In genomic region chr3:101691937-101692604, GRCm38 (mm10) we compare ENCODE assay signal across 23 mouse cellular contexts.
A peak's percentile ranks its signal among the peaks of the same experiment; 100 is the strongest.
DNase-seq lines count a peak whose midpoint lies in the region; ATAC-seq and TF ChIP-seq lines count a peak whose summit lies in the region.
"Had no signal": no experiment of that assay in that cellular context is flagged by ENCODE, and none has a peak within 500 bp of the region (broad histone marks: within the 10 kb centered on the region; RNA-seq: fewer than 3 reads in every experiment).

No protein-coding gene starts in this region.

- H3K27me3 ChIP-seq in embryonic facial prominence, embryonic 14.5 days (replicated peaks; ENCODE audit: control insufficient read depth, insufficient read depth, low read length) = no peaks in the 10 kb centered on the region
- H3K27me3 ChIP-seq in embryonic facial prominence, embryonic 10.5 days (replicated peaks; ENCODE audit: low read depth, poor library complexity, severe bottlenecking) = no peaks in the 10 kb centered on the region
- no peaks in the 10 kb centered on the region for H3K27me3 ChIP-seq in stomach, postnatal 0 days (ENCODE audit: control insufficient read depth, insufficient read depth, low read length)
- no peaks in the 10 kb centered on the region for H3K27me3 ChIP-seq in forebrain, embryonic 15.5 days
- H3K27me3 ChIP-seq: embryonic facial prominence, embryonic 13.5 days; forebrain, embryonic 12.5 days; heart, embryonic 15.5 days; hindbrain, embryonic 15.5 days had no signal

- H3K4me3 ChIP-seq in embryonic facial prominence, embryonic 14.5 days (ENCODE audit: low read depth, low read length) = no peak overlapping the region
- H3K4me3 ChIP-seq in embryonic facial prominence, embryonic 10.5 days = no peak overlapping the region
- H3K4me3 ChIP-seq in stomach, postnatal 0 days (ENCODE audit: low read depth, low read length) = no peak overlapping the region
- H3K4me3 ChIP-seq in forebrain, embryonic 15.5 days = no peak overlapping the region
- H3K4me3 ChIP-seq: embryonic facial prominence, embryonic 13.5 days; forebrain, embryonic 12.5 days; heart, embryonic 15.5 days; hindbrain, embryonic 10.5 days; hindbrain, embryonic 15.5 days had no signal

- H3K4me2 ChIP-seq in embryonic facial prominence, embryonic 14.5 days (ENCODE audit: low read depth, low read length) = no peak overlapping the region
- no peak overlapping the region for H3K4me2 ChIP-seq in stomach, postnatal 0 days (replicated peaks; ENCODE audit: low read depth)
- H3K4me2 ChIP-seq in forebrain, embryonic 15.5 days (replicated peaks) = no peak overlapping the region
- H3K4me2 ChIP-seq: embryonic facial prominence, embryonic 13.5 days; forebrain, embryonic 12.5 days; heart, embryonic 11.5 days; heart, embryonic 15.5 days; hindbrain, embryonic 15.5 days had no signal

- TF ChIP-seq EP300 in stomach, postnatal 0 days (optimal IDR thresholded peaks at IDR 0.05) = peak; percentile 21

- no peaks in the 10 kb centered on the region for H3K36me3 ChIP-seq in embryonic facial prominence, embryonic 14.5 days (ENCODE audit: control insufficient read depth, insufficient read depth, low read length)
- H3K36me3 ChIP-seq in embryonic facial prominence, embryonic 10.5 days (replicated peaks) = no peaks in the 10 kb centered on the region
- no peaks in the 10 kb centered on the region for H3K36me3 ChIP-seq in stomach, postnatal 0 days (ENCODE audit: control insufficient read depth, insufficient read depth, low read length)
- no peaks in the 10 kb centered on the region for H3K36me3 ChIP-seq in forebrain, embryonic 15.5 days
- H3K36me3 ChIP-seq: embryonic facial prominence, embryonic 13.5 days; forebrain, embryonic 12.5 days; heart, embryonic 15.5 days; hindbrain, embryonic 10.5 days; hindbrain, embryonic 15.5 days had no signal

- H3K4me1 ChIP-seq in embryonic facial prominence, embryonic 14.5 days (ENCODE audit: control insufficient read depth, insufficient read depth, low read length) = no peaks in the 10 kb centered on the region
- H3K4me1 ChIP-seq in embryonic facial prominence, embryonic 10.5 days = no peaks in the 10 kb centered on the region
- no peaks in the 10 kb centered on the region for H3K4me1 ChIP-seq in stomach, postnatal 0 days (replicated peaks; ENCODE audit: control insufficient read depth, insufficient read depth)
- H3K4me1 ChIP-seq in forebrain, embryonic 15.5 days = no peaks in the 10 kb centered on the region
- H3K4me1 ChIP-seq: embryonic facial prominence, embryonic 13.5 days; forebrain, embryonic 12.5 days; heart, embryonic 15.5 days; hindbrain, embryonic 10.5 days; hindbrain, embryonic 15.5 days had no signal

- ATAC-seq in embryonic facial prominence, embryonic 14.5 days (ENCODE audit: low read depth) = no peak
- ATAC-seq in common myeloid progenitor, adult 5-6 weeks (replicated peaks; ENCODE audit: low read depth, poor library complexity, severe bottlenecking) = peak; percentile 54; the same call in 1 of the 2 replicates
- peak; percentile 37 to 59; a peak in 3 of 4 replicates for ATAC-seq in hematopoietic stem cell, adult 5-6 weeks (replicated peaks in 1 of 2; ENCODE audit: insufficient read depth in 1 of 2, low FRiP score in 2 of 2, low TSS enrichment in 1 of 2, low read depth in 1 of 2, poor library complexity in 2 of 2, severe bottlenecking in 2 of 2)
- peak; percentile 40; the same call in 1 of the 2 replicates for ATAC-seq in stomach, postnatal 0 days (ENCODE audit: low FRiP score, low TSS enrichment)
- ATAC-seq in forebrain, embryonic 15.5 days (replicated peaks) = no peak
- ATAC-seq: activated CD4-positive, CD25-positive, alpha-beta regulatory T cell, adult 4 months; forebrain, postnatal 0 days; intestine, embryonic 16.5 days had no signal

- H3K9me3 ChIP-seq in embryonic facial prominence, embryonic 14.5 days (ENCODE audit: control insufficient read depth, low read length) = no peaks in the 10 kb centered on the region
- no peaks in the 10 kb centered on the region for H3K9me3 ChIP-seq in embryonic facial prominence, embryonic 10.5 days
- no peaks in the 10 kb centered on the region for H3K9me3 ChIP-seq in stomach, postnatal 0 days (ENCODE audit: control insufficient read depth, low read length)
- no peaks in the 10 kb centered on the region for H3K9me3 ChIP-seq in forebrain, embryonic 15.5 days
- H3K9me3 ChIP-seq: embryonic facial prominence, embryonic 13.5 days; forebrain, embryonic 12.5 days; heart, embryonic 15.5 days; hindbrain, embryonic 10.5 days; hindbrain, embryonic 15.5 days had no signal

- TF ChIP-seq CTCF in stomach, postnatal 0 days (IDR thresholded peaks at IDR 0.05; ENCODE audit: low read depth) = no peak

- H3K27ac ChIP-seq in embryonic facial prominence, embryonic 14.5 days (replicated peaks; ENCODE audit: low read depth, low read length) = no peak overlapping the region
- no peak overlapping the region for H3K27ac ChIP-seq in embryonic facial prominence, embryonic 10.5 days (replicated peaks)
- H3K27ac ChIP-seq in stomach, postnatal 0 days (replicated peaks) = peak overlapping the region; percentile 73
- H3K27ac ChIP-seq in forebrain, embryonic 15.5 days (replicated peaks) = no peak overlapping the region
- H3K27ac ChIP-seq: embryonic facial prominence, embryonic 13.5 days; forebrain, embryonic 12.5 days; heart, embryonic 15.5 days; hindbrain, embryonic 10.5 days; hindbrain, embryonic 15.5 days had no signal

- 59% methylated on average over 8 of the region's 8 CpGs for WGBS in embryonic facial prominence, embryonic 14.5 days
- WGBS in embryonic facial prominence, embryonic 10.5 days = 79% methylated on average over 8 of the region's 8 CpGs
- 62% methylated on average over 8 of the region's 8 CpGs for WGBS in stomach, postnatal 0 days
- WGBS in forebrain, embryonic 15.5 days = 69% methylated on average over 8 of the region's 8 CpGs

- H3K9ac ChIP-seq in embryonic facial prominence, embryonic 14.5 days (ENCODE audit: low read depth, low read length) = no peak overlapping the region
- no peak overlapping the region for H3K9ac ChIP-seq in stomach, postnatal 0 days (ENCODE audit: low read length)
- no peak overlapping the region for H3K9ac ChIP-seq in forebrain, embryonic 15.5 days (replicated peaks)
- H3K9ac ChIP-seq: embryonic facial prominence, embryonic 13.5 days; forebrain, embryonic 12.5 days; forebrain, postnatal 0 days; heart, embryonic 15.5 days; hindbrain, embryonic 15.5 days had no signal

- peak; percentile 51 for DNase-seq in embryonic facial prominence, embryonic 14.5 days (ENCODE audit: low spot score)
- DNase-seq in embryonic facial prominence, embryonic 10.5 days (ENCODE audit: low spot score) = no peak
- no peak for DNase-seq in stomach, postnatal 0 days (ENCODE audit: low spot score)
- no peak for DNase-seq in heart, adult 8-10 months (ENCODE audit: low spot score)
- DNase-seq in retina, postnatal 1 day = no peak
- DNase-seq: adrenal gland, postnatal 14 days; cerebellum, adult 18-20 months; forebrain, postnatal 0 days; gastrocnemius, postnatal 14 days; heart, adult 11 months; heart, postnatal 14 days; kidney, adult 2 months had no signal

Comparison
In these comparisons a context has a peak if more than half of its experiments do, and no peak if none do; other contexts are left out.
1. ATAC-seq: peak in common myeloid progenitor, adult 5-6 weeks (single experiment), hematopoietic stem cell, adult 5-6 weeks (2 of 2) and stomach, postnatal 0 days (single experiment); none in embryonic facial prominence, embryonic 14.5 days (single experiment) and forebrain, embryonic 15.5 days (single experiment).